Mouse (Mus musculus): ENCODE measurements at regions not wholly inside any gene's neighbourhood (a gene's known extent, or its start where the extent isn't known, plus 50 kb on each side); places are given as distances from the start of the nearest gene placed in this dataset.
"Not testable (repeated sequence)": the region's sequence is repeated elsewhere in the genome, so short reads cannot be mapped to it uniquely, and the experiment has no call there.

GRCm38 (mm10) chr17:85858516-85858915 lies 170.4 kb upstream of the Six2 start:
- peaks cover 5% of the 10 kb centered on the region; the same call in 1 of the 2 replicates for H3K27me3 ChIP-seq
- H3K9me3 ChIP-seq: no peaks in the 10 kb centered on the region
- H3K4me2 ChIP-seq: peak overlapping the region; percentile 45
- 78% methylated on average over 2 of the region's 2 CpGs for WGBS
- no peak overlapping the region for H3K27ac ChIP-seq
- no peak overlapping the region for H3K9ac ChIP-seq
- peaks cover 7% of the 10 kb centered on the region for H3K4me1 ChIP-seq (replicated peaks)
- ATAC-seq (ENCODE audit: low FRiP score): no peak
- no peak overlapping the region for H3K4me3 ChIP-seq
- no peaks in the 10 kb centered on the region for H3K36me3 ChIP-seq

GRCm38 (mm10) chr17:85857705-85858472 lies 169.8 kb upstream of the Six2 start:
- Histone ChIP-seq H3K36me3 (no peaks in the 10 kb centered on the region), H3K9ac (no peak overlapping the region), H3K27ac (no peak overlapping the region), H3K27me3 (peaks cover 5% of the 10 kb centered on the region; the same call in 1 of the 2 replicates), H3K4me3 (peak overlapping the region; percentile 22; the same call in 1 of the 2 replicates), H3K4me2 (peak overlapping the region; percentile 45), H3K4me1 (replicated peaks) (peaks cover 7% of the 10 kb centered on the region), H3K9me3 (no peaks in the 10 kb centered on the region)
- ATAC-seq (ENCODE audit: low FRiP score): 0 out of 2 replicates have a peak, but pooled peaks have one; percentile 63
- WGBS: 26% methylated on average over 22 of the region's 22 CpGs

- WGBS: 42% methylated on average over 4 of the region's 5 CpGs
- not testable (repeated sequence) for H3K9ac ChIP-seq; H3K4me2 ChIP-seq; H3K4me1 ChIP-seq (replicated peaks); H3K36me3 ChIP-seq; H3K27me3 ChIP-seq; H3K4me3 ChIP-seq; ATAC-seq (ENCODE audit: low FRiP score); H3K27ac ChIP-seq; H3K9me3 ChIP-seq
These were observed 168.8 kb upstream of the Six2 start for GRCm38 (mm10) chr17:85856894-85857293.

- Histone ChIP-seq H3K4me1 (replicated peaks) (peaks cover 5% of the 10 kb centered on the region), H3K9me3 (no peaks in the 10 kb centered on the region), H3K4me2 (no peak overlapping the region), H3K27me3 (0 out of 2 replicates have a peak, but pooled peaks cover 3% of the 10 kb centered on the region), H3K4me3 (no peak overlapping the region), H3K36me3 (no peaks in the 10 kb centered on the region), H3K9ac (no peak overlapping the region), H3K27ac (no peak overlapping the region)
- WGBS: 73% methylated on average over 5 of the region's 5 CpGs
- ATAC-seq (ENCODE audit: low FRiP score): no peak
These were observed 165.1 kb upstream of the Six2 start for GRCm38 (mm10) chr17:85853156-85853555.

GRCm38 (mm10) chr17:85848526-85848925 lies 160.5 kb upstream of the Six2 start:
- WGBS: 89% methylated on average over 3 of the region's 3 CpGs
- Histone ChIP-seq H3K9ac (no peak overlapping the region), H3K4me1 (replicated peaks) (no peaks in the 10 kb centered on the region), H3K36me3 (no peaks in the 10 kb centered on the region), H3K27ac (no peak overlapping the region), H3K4me3 (no peak overlapping the region), H3K9me3 (no peaks in the 10 kb centered on the region), H3K27me3 (0 out of 2 replicates have a peak, but pooled peaks cover 3% of the 10 kb centered on the region), H3K4me2 (no peak overlapping the region)
- ATAC-seq (ENCODE audit: low FRiP score): no peak

GRCm38 (mm10) chr17:85847756-85848155 lies 159.7 kb upstream of the Six2 start:
- Histone ChIP-seq H3K36me3 (no peaks in the 10 kb centered on the region), H3K27ac (no peak overlapping the region), H3K4me3 (no peak overlapping the region), H3K4me1 (replicated peaks) (no peaks in the 10 kb centered on the region), H3K27me3 (0 out of 2 replicates have a peak, but pooled peaks cover 3% of the 10 kb centered on the region), H3K4me2 (no peak overlapping the region), H3K9ac (no peak overlapping the region), H3K9me3 (no peaks in the 10 kb centered on the region)
- ATAC-seq (ENCODE audit: low FRiP score): no peak
- WGBS: 82% methylated on average over 7 of the region's 7 CpGs

- H3K27ac ChIP-seq: no peak overlapping the region
- H3K27me3 ChIP-seq: no peaks in the 10 kb centered on the region
- no peaks in the 10 kb centered on the region for H3K9me3 ChIP-seq
- no peak overlapping the region for H3K9ac ChIP-seq
- no peak overlapping the region for H3K4me2 ChIP-seq
- ATAC-seq (ENCODE audit: low FRiP score): no peak
- no peaks in the 10 kb centered on the region for H3K4me1 ChIP-seq (replicated peaks)
- H3K36me3 ChIP-seq: no peaks in the 10 kb centered on the region
- H3K4me3 ChIP-seq: no peak overlapping the region
- WGBS: 65% methylated on average over 6 of the region's 6 CpGs
These were observed 157.0 kb upstream of the Six2 start for GRCm38 (mm10) chr17:85845059-85845458.

- H3K27me3 ChIP-seq: no peaks in the 10 kb centered on the region
- ATAC-seq (ENCODE audit: low FRiP score): no peak
- 94% methylated on average over 13 of the region's 13 CpGs for WGBS
- no peak overlapping the region for H3K4me2 ChIP-seq
- H3K4me1 ChIP-seq (replicated peaks): no peaks in the 10 kb centered on the region
- no peaks in the 10 kb centered on the region for H3K36me3 ChIP-seq
- no peak overlapping the region for H3K27ac ChIP-seq
- no peak overlapping the region for H3K4me3 ChIP-seq
- H3K9me3 ChIP-seq: no peaks in the 10 kb centered on the region
- H3K9ac ChIP-seq: no peak overlapping the region
These were observed 156.4 kb upstream of the Six2 start for GRCm38 (mm10) chr17:85844486-85844885.

GRCm38 (mm10) chr17:85823036-85823435 lies 135.0 kb upstream of the Six2 start:
- ATAC-seq (ENCODE audit: low FRiP score): peak; percentile 59; the same call in 1 of the 2 replicates

GRCm38 (mm10) chr17:85821861-85822260 lies 133.8 kb upstream of the Six2 start:
- H3K4me3 ChIP-seq: no peak overlapping the region
- no peak for ATAC-seq (ENCODE audit: low FRiP score)
- no peaks in the 10 kb centered on the region for H3K27me3 ChIP-seq
- WGBS: 70% methylated on average over 4 of the region's 4 CpGs
- no peaks in the 10 kb centered on the region for H3K36me3 ChIP-seq
- H3K4me1 ChIP-seq (replicated peaks): peaks cover 21% of the 10 kb centered on the region
- no peak overlapping the region for H3K4me2 ChIP-seq
- H3K9ac ChIP-seq: no peak overlapping the region
- no peaks in the 10 kb centered on the region for H3K9me3 ChIP-seq
- no peak overlapping the region for H3K27ac ChIP-seq

More at GRCm38 (mm10) chr17:85823036-85823435, 135.0 kb upstream of the Six2 start:
- Histone ChIP-seq H3K4me2 (peak overlapping the region; percentile 15; the same call in 1 of the 2 replicates), H3K27me3 (no peaks in the 10 kb centered on the region), H3K4me1 (replicated peaks) (peaks cover 16% of the 10 kb centered on the region), H3K4me3 (no peak overlapping the region), H3K9ac (no peak overlapping the region), H3K9me3 (no peaks in the 10 kb centered on the region), H3K27ac (peak overlapping the region; percentile 66), H3K36me3 (no peaks in the 10 kb centered on the region)
- WGBS: 69% methylated on average over 19 of the region's 19 CpGs

- ATAC-seq (ENCODE audit: low FRiP score): no peak
- Histone ChIP-seq H3K36me3 (no peaks in the 10 kb centered on the region), H3K9ac (no peak overlapping the region), H3K4me2 (no peak overlapping the region), H3K9me3 (no peaks in the 10 kb centered on the region), H3K27ac (no peak overlapping the region), H3K27me3 (no peaks in the 10 kb centered on the region), H3K4me3 (no peak overlapping the region), H3K4me1 (replicated peaks) (peaks cover 10% of the 10 kb centered on the region)
- WGBS: 69% methylated on average over 17 of the region's 17 CpGs
These were observed 130.2 kb upstream of the Six2 start for GRCm38 (mm10) chr17:85818098-85818855.

- no peaks in the 10 kb centered on the region for H3K27me3 ChIP-seq
- no peak overlapping the region for H3K27ac ChIP-seq
- no peak overlapping the region for H3K4me2 ChIP-seq
- 96% methylated on average over 8 of the region's 8 CpGs for WGBS
- ATAC-seq (ENCODE audit: low FRiP score): no peak
- peaks cover 10% of the 10 kb centered on the region for H3K4me1 ChIP-seq (replicated peaks)
- H3K4me3 ChIP-seq: no peak overlapping the region
- no peak overlapping the region for H3K9ac ChIP-seq
- no peaks in the 10 kb centered on the region for H3K36me3 ChIP-seq
- H3K9me3 ChIP-seq: no peaks in the 10 kb centered on the region
These were observed 128.4 kb upstream of the Six2 start for GRCm38 (mm10) chr17:85816521-85816920.

All from hindbrain, embryonic 13.5 days (tissue).